Mouse (Mus musculus) ES-Bruce4 (cell line): ENCODE measurements around the gene Fam131c.

Experiments
- EP300 ChIP-seq: IDR thresholded peaks from 2 replicates; pipeline ENCODE4 v1.6.1; 2011; ENCODE audit warnings: low read depth, low read length; ENCODE audit not compliant: insufficient read depth
- POLR2A ChIP-seq: IDR thresholded peaks from one replicate; pipeline ENCODE4 v1.8.1; 2011; ENCODE audit warnings: low read length; ENCODE audit not compliant: insufficient read depth

- TF ChIP-seq POLR2A: no peak
- TF ChIP-seq EP300: no peak
These were observed 63.0 kb downstream of the Fam131c start for GRCm38 (mm10) chr4:141430997-141431396.
